Mouse (Mus musculus): ENCODE measurements around the gene Elobl. TPM values are rescaled to one million over a fixed set of nuclear protein-coding genes. Genes with fewer than 3 reads are reported as not detected.

Elobl gene
- polyA plus RNA-seq, 1 experiment from 2014 or later: not detected

GRCm38 (mm10) chr11:88981337-88981736, 14.6 kb upstream of the Elobl start:
- no peak overlapping the region for H3K27ac ChIP-seq (replicated peaks)
- no peak overlapping the region for H3K4me2 ChIP-seq (replicated peaks)
- H3K9ac ChIP-seq (replicated peaks): no peak overlapping the region
- H3K36me3 ChIP-seq: peaks cover 44% of the 10 kb centered on the region
- no peaks in the 10 kb centered on the region for H3K27me3 ChIP-seq
- ATAC-seq (replicated peaks): no peak
- H3K4me3 ChIP-seq: no peak overlapping the region
- no peaks in the 10 kb centered on the region for H3K4me1 ChIP-seq
- 89% methylated on average over 8 of the region's 8 CpGs for WGBS
- no peaks in the 10 kb centered on the region for H3K9me3 ChIP-seq

- no peak overlapping the region for H3K4me3 ChIP-seq
- 90% methylated on average over 5 of the region's 5 CpGs for whole genome bisulfite sequencing
- H3K36me3 ChIP-seq: peaks cover 14% of the 10 kb centered on the region
- H3K9me3 ChIP-seq: no peaks in the 10 kb centered on the region
- no peak overlapping the region for H3K27ac ChIP-seq (replicated peaks)
- peaks cover 16% of the 10 kb centered on the region for H3K4me1 ChIP-seq
- no peak overlapping the region for H3K9ac ChIP-seq (replicated peaks)
- H3K4me2 ChIP-seq (replicated peaks): no peak overlapping the region
- H3K27me3 ChIP-seq: no peaks in the 10 kb centered on the region
- no peak for ATAC-seq (replicated peaks)
Observed at GRCm38 (mm10) chr11:88977188-88977587, 10.5 kb upstream of the Elobl start.

- no peak overlapping the region for H3K4me3 ChIP-seq
- H3K4me2 ChIP-seq (replicated peaks): no peak overlapping the region
- H3K27me3 ChIP-seq: no peaks in the 10 kb centered on the region
- H3K9me3 ChIP-seq: no peaks in the 10 kb centered on the region
- H3K4me1 ChIP-seq: peaks cover 16% of the 10 kb centered on the region
- no peak overlapping the region for H3K9ac ChIP-seq (replicated peaks)
- 88% methylated on average over 2 of the region's 2 CpGs for WGBS
- H3K36me3 ChIP-seq: peaks cover 5% of the 10 kb centered on the region; the same call in 1 of the 2 replicates
- no peak overlapping the region for H3K27ac ChIP-seq (replicated peaks)
- ATAC-seq (replicated peaks): no peak
Observed at GRCm38 (mm10) chr11:88976320-88976719, 9.6 kb upstream of the Elobl start.

GRCm38 (mm10) chr11:88973776-88974701, 7.3 kb upstream of the Elobl start:
- H3K36me3 ChIP-seq: no peaks in the 10 kb centered on the region
- WGBS: under 1% methylated on average over 62 of the region's 62 CpGs
- H3K4me3 ChIP-seq: peak overlapping the region; percentile 73
- H3K27me3 ChIP-seq: no peaks in the 10 kb centered on the region
- peak overlapping the region; percentile 75 for H3K9ac ChIP-seq (replicated peaks)
- ATAC-seq (replicated peaks): peak; percentile 90
- H3K27ac ChIP-seq (replicated peaks): peak overlapping the region; percentile 95
- H3K9me3 ChIP-seq: no peaks in the 10 kb centered on the region
- H3K4me1 ChIP-seq: peaks cover 16% of the 10 kb centered on the region
- peak overlapping the region; percentile 66 for H3K4me2 ChIP-seq (replicated peaks)

- H3K36me3 ChIP-seq: no peaks in the 10 kb centered on the region
- no peaks in the 10 kb centered on the region for H3K27me3 ChIP-seq
- ATAC-seq (replicated peaks): no peak
- no peak within 1 kb of the TSS for H3K4me3 ChIP-seq
- H3K4me1 ChIP-seq: peaks cover 9% of the 10 kb centered on the region
- WGBS: 40% methylated on average over 2 of the region's 2 CpGs
- no peak within 1 kb of the TSS for H3K9ac ChIP-seq (replicated peaks)
- H3K4me2 ChIP-seq (replicated peaks): no peak within 1 kb of the TSS
- no peak within 1 kb of the TSS for H3K27ac ChIP-seq (replicated peaks)
- H3K9me3 ChIP-seq: no peaks in the 10 kb centered on the region
Observed at GRCm38 (mm10) chr11:88970202-88970732, 3.5 kb upstream of the Elobl start, which contains the start of gene Coil. Gene Coil, plus strand, starts transcription at chr11:88970252.

- H3K9me3 ChIP-seq: no peaks in the 10 kb centered on the region
- ATAC-seq (replicated peaks): no peak
- H3K4me3 ChIP-seq: no peak overlapping the region
- no peaks in the 10 kb centered on the region for H3K27me3 ChIP-seq
- no peak overlapping the region for H3K4me2 ChIP-seq (replicated peaks)
- no peak overlapping the region for H3K27ac ChIP-seq (replicated peaks)
- 82% methylated on average over 3 of the region's 3 CpGs for WGBS
- H3K4me1 ChIP-seq: peaks cover 10% of the 10 kb centered on the region
- no peaks in the 10 kb centered on the region for H3K36me3 ChIP-seq
- no peak overlapping the region for H3K9ac ChIP-seq (replicated peaks)
Observed at GRCm38 (mm10) chr11:88958851-88959250, 7.9 kb downstream of the Elobl start.

DNA sequence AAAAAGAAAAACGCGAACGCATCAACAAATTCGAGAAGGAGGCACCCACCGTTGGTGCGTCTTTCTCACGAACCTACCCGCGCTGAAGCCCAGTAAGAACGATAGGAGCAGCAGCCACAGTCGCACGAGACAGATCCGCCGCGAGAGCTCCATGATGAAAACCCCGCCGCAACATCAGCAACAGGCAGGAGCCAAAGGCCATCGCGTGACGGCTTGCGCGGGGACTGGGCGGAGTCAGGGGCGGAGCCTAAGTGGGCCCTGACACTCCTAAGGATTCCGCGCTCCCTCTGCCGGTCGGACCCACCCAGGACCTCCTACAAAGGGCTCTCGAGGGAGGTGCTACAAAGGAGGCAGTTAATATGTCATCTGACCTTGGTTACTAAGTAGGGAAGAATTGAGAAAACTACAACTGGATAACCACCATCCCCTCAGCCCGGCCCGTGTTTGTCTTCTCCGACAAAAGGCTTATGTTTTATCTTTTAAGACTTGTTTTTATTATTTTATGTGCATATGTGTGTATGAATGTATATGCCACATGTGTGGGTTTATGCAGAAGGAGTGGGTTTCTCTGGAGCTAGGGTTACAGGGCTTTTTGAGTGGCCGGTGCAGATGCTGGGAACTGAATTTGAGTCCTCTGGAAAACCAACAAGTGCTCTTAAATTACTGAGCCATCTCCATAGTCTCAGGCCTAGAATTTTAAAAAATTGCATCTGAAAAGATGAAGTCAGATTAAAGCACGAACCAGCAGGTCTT, 11.3 kb downstream of the Elobl start, which contains the start of gene Scpep1:
Scpep1 (minus strand) TSS at position 249 of the 753 bp plus-strand sequence.
- Histone ChIP-seq H3K9me3 (no peaks in the 10 kb centered on the region), H3K4me1 (peaks cover 19% of the 10 kb centered on the region), H3K27me3 (no peaks in the 10 kb centered on the region), H3K36me3 (no peaks in the 10 kb centered on the region), H3K4me3 (peak within 1 kb of the TSS; percentile 56), H3K4me2 (replicated peaks) (peak within 1 kb of the TSS; percentile 60), H3K27ac (replicated peaks) (peak within 1 kb of the TSS; percentile 68), H3K9ac (replicated peaks) (peak within 1 kb of the TSS; percentile 59)
- WGBS: 4% methylated on average over 34 of the region's 34 CpGs
- peak; percentile 98 for ATAC-seq (replicated peaks)

DNA sequence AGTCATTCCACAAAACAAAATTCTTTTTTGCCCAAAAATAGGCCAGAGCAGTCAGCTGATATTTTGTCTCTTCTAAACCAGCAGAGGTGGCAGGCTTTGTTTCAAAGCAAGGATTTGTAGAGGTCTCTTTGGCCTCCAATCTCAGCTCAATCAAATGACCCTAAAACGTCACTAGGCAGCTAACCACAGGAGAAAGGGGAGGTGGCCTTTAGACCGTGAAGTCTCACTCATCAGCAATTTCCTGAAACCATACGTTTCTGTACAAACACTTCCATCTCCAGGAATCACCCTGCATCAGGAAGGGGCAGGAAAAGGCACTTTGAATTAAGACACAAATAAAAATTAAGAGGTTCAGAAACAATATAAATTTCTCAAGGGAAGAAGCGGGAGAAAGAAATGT, 11.9 kb downstream of the Elobl start:
- 0% methylated on average over 4 of the region's 4 CpGs for WGBS
- ATAC-seq (replicated peaks): peak; percentile 30; the same call in 1 of the 2 replicates
- no peaks in the 10 kb centered on the region for H3K36me3 ChIP-seq

DNA sequence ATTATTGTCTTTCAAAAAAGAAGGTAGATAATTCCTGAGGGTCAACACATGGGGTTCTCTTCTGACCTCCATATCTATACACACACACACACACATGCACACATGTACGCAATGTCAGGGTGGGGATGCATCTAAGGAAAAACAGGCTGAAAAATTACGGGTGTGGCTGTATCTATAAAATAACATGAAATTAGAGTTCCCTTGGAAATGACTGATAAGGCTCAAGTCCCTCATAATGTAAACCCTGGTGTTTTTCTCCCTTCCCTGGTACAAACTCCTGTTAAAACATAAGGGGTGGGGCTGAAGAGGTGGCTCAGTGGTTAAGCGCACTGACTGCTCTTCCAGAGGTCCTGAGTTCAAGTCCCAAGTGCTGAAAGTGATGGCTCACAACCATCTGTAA, 13.1 kb downstream of the Elobl start:
- Histone ChIP-seq H3K36me3 (no peaks in the 10 kb centered on the region), H3K27me3 (no peaks in the 10 kb centered on the region), H3K4me1 (peaks cover 19% of the 10 kb centered on the region), H3K9ac (replicated peaks) (no peak overlapping the region), H3K27ac (replicated peaks) (no peak overlapping the region), H3K4me2 (replicated peaks) (peak overlapping the region; percentile 60), H3K4me3 (no peak overlapping the region), H3K9me3 (no peaks in the 10 kb centered on the region)
- ATAC-seq (replicated peaks): no peak
- 95% methylated on average over 3 of the region's 3 CpGs for WGBS

More for the DNA sequence above, 11.9 kb downstream of the Elobl start:
- Histone ChIP-seq H3K27me3 (no peaks in the 10 kb centered on the region), H3K4me2 (replicated peaks) (peak overlapping the region; percentile 60), H3K4me1 (peaks cover 19% of the 10 kb centered on the region), H3K27ac (replicated peaks) (peak overlapping the region; percentile 68), H3K4me3 (peak overlapping the region; percentile 56), H3K9ac (replicated peaks) (peak overlapping the region; percentile 59), H3K9me3 (no peaks in the 10 kb centered on the region)

- H3K9me3 ChIP-seq: no peaks in the 10 kb centered on the region
- H3K4me1 ChIP-seq: peaks cover 19% of the 10 kb centered on the region
- no peak overlapping the region for H3K9ac ChIP-seq (replicated peaks)
- H3K36me3 ChIP-seq: no peaks in the 10 kb centered on the region
- no peak for ATAC-seq (replicated peaks)
- no peak overlapping the region for H3K4me2 ChIP-seq (replicated peaks)
- no peaks in the 10 kb centered on the region for H3K27me3 ChIP-seq
- WGBS: 92% methylated on average over 5 of the region's 5 CpGs
- H3K4me3 ChIP-seq: no peak overlapping the region
- no peak overlapping the region for H3K27ac ChIP-seq (replicated peaks)
Observed at GRCm38 (mm10) chr11:88952117-88952516, 14.6 kb downstream of the Elobl start.

DNA sequence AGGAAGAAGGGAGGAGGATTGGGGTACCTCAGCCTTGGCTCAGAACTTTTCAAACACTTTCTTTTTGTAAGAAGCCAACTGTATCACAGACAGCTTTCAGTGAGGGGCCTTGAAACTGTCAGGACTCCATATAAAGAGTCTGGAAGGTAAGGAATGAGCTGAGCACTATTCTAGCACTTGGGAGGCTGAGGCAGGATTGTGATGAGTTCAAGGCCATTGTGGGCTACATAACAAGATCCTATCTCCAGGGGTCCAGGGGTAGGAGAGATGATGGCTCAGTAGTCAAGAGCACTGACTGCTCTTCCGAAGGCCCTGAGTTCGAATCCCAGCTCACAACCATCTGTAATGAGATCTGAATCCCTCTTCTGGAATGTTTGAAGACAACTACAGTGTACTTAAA, 15.2 kb downstream of the Elobl start:
- no peaks in the 10 kb centered on the region for H3K27me3 ChIP-seq
- H3K27ac ChIP-seq (replicated peaks): no peak overlapping the region
- no peak overlapping the region for H3K4me2 ChIP-seq (replicated peaks)
- no peak overlapping the region for H3K4me3 ChIP-seq
- H3K9ac ChIP-seq (replicated peaks): no peak overlapping the region
- H3K9me3 ChIP-seq: no peaks in the 10 kb centered on the region
- peaks cover 3% of the 10 kb centered on the region; the same call in 1 of the 2 replicates for H3K36me3 ChIP-seq
- no peak for ATAC-seq (replicated peaks)
- 95% methylated on average over 2 of the region's 2 CpGs for WGBS
- H3K4me1 ChIP-seq: peaks cover 19% of the 10 kb centered on the region

All from forebrain, embryonic 15.5 days (tissue).